Mouse (Mus musculus) limb, embryonic 15.5 days (tissue): ENCODE measurements around the gene Olfr695. TPM values are rescaled to one million over a fixed set of nuclear protein-coding genes. Genes with fewer than 3 reads are reported as not detected.

ENCODE experiments used
- ATAC-seq: fragments of 200-750 bp; cut with Nextera tagmentation; 2 replicates; pipeline ENCODE4 v1.8.0; 2017; ENCODE audit warnings: low read depth, moderate TSS enrichment; ENCODE audit not compliant: insufficient number of reproducible peaks, low FRiP score, low TSS enrichment
- H3K27ac ChIP-seq: fragments of 300-500 bp; sonication (generic); 2 replicates; pipeline ENCODE4 v1.5.1; 2015; ENCODE audit warnings: moderate library complexity, mild to moderate bottlenecking, inconsistent platforms
- H3K27me3 ChIP-seq: fragments of 300-500 bp; sonication (generic); 2 replicates; pipeline ENCODE4 v1.6.1; 2015; ENCODE audit warnings: inconsistent platforms
- H3K36me3 ChIP-seq: fragments of 300-500 bp; sonication (generic); 2 replicates; pipeline ENCODE4 v1.6.1; 2015; ENCODE audit warnings: inconsistent platforms
- H3K4me1 ChIP-seq: fragments of 300-500 bp; sonication (generic); 2 replicates; pipeline ENCODE4 v1.6.1; 2015; ENCODE audit warnings: inconsistent platforms
- H3K4me2 ChIP-seq: fragments of 300-500 bp; sonication (generic); 2 replicates; pipeline ENCODE4 v1.6.1; 2015; ENCODE audit warnings: mild to moderate bottlenecking, inconsistent platforms
- H3K4me3 ChIP-seq: fragments of 300-500 bp; sonication (generic); 2 replicates; pipeline ENCODE4 v1.5.1; 2015; ENCODE audit warnings: mild to moderate bottlenecking, inconsistent platforms
- H3K9ac ChIP-seq: fragments of 300-500 bp; sonication (generic); 2 replicates; pipeline ENCODE4 v1.6.1; 2015; ENCODE audit warnings: inconsistent platforms
- H3K9me3 ChIP-seq: fragments of 300-500 bp; sonication (generic); 2 replicates; pipeline ENCODE4 v1.6.1; 2016; ENCODE audit warnings: inconsistent platforms
- WGBS: fragments of 180-500 bp; shearing (Covaris S2); methylation state at CpG from one replicate; pipeline ENCODE4 v1.1.7; 2015; 5-methylcytosine and 5-hydroxymethylcytosine counted together
- polyA plus RNA-seq: library from polyadenylated mRNA; unstranded; fragments of >200 nt; fragmentation: Nextera tagmentation; extraction: Ambion mirVana; gene quantifications from 2 replicates; pipeline ENCODE4 v1.2.1, GENCODE M21; 2015

Gene Olfr695
- polyA plus RNA-seq, 1 experiment from 2014 or later, result not detected

DNA sequence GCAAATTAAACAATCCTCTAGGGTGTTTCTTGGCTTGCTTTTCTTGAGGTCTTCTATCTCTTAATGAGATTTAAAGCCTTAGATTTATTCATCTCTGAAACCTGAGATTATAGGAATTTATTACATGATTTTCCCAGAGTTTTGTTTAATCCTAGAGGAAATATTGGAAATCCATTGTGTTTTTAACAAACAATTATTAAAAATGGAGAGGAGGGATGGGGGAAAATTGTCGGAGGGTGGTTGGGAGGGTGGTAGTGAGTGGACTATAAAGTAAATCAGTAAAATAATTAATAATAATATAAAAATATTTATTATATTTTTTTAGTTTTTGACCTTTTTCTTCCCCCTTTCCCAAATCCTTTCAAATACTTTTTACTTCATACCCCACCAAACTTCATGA lies 24.5 kb downstream of the Olfr695 start, which contains the start of gene Olfr694:
Olfr694 (minus strand) TSS at position 101 of the 400 bp plus-strand sequence.
- no peaks in the 10 kb centered on the region for H3K27me3 ChIP-seq
- H3K27ac ChIP-seq, result no peak within 1 kb of the TSS
- no peak within 1 kb of the TSS for H3K4me2 ChIP-seq
- WGBS, result 97% methylated on average over 1 of the region's 1 CpGs
- H3K9me3 ChIP-seq, result no peaks in the 10 kb centered on the region
- no peak within 1 kb of the TSS for H3K9ac ChIP-seq
- H3K4me1 ChIP-seq, result no peaks in the 10 kb centered on the region
- no peak within 1 kb of the TSS for H3K4me3 ChIP-seq
- no peak for ATAC-seq
- H3K36me3 ChIP-seq, result no peaks in the 10 kb centered on the region

DNA sequence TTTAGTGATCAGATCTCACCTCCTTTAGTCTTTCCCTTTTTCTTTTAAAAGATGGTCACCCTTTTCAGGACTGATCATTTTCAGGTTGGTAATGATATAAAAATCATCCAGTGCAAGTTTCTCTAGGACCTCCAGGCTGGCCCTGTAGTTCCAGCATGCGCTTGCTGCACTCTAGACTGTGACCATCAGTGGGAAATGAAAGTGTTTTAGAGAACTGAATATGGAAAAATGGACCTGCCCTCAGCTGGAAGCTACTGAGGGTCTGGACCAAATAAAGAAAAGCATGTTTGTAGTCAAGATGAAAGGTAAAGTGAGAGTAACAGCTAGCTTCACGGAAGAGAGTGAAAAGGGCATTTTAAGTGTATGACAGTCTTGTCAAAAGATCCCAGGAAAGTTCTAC lies 30.8 kb downstream of the Olfr695 start:
- Histone ChIP-seq H3K27ac (no peak overlapping the region), H3K36me3 (no peaks in the 10 kb centered on the region), H3K9me3 (no peaks in the 10 kb centered on the region), H3K4me2 (no peak overlapping the region), H3K4me3 (no peak overlapping the region), H3K4me1 (no peaks in the 10 kb centered on the region), H3K9ac (no peak overlapping the region), H3K27me3 (no peaks in the 10 kb centered on the region)
- ATAC-seq, result no peak
- 83% methylated on average over 2 of the region's 2 CpGs for WGBS

DNA sequence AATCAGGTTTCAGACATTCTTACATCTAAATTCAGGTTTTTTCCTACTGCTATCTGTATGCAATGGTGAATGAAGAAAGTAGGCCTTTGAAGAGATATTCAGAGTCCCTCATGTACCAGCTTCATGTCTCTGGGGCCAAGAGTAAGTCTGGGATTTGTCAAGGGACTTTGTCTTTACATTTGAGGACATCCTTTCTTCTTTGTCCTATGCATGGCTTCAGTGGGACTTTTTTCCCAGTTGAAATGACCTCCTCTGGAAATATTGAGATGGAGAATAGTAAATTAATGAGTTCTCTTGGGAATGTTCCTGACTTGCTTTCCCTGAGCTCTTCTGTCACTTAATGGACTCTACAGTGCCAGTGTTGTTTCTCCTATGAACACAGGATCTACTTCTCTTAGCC lies 35.7 kb downstream of the Olfr695 start, which contains the start of gene Olfr693:
Olfr693 (minus strand) TSS at position 101 of the 400 bp plus-strand sequence.
- Histone ChIP-seq H3K4me1 (no peaks in the 10 kb centered on the region), H3K27ac (no peak within 1 kb of the TSS), H3K36me3 (no peaks in the 10 kb centered on the region), H3K9ac (no peak within 1 kb of the TSS), H3K9me3 (no peaks in the 10 kb centered on the region), H3K4me2 (no peak within 1 kb of the TSS), H3K27me3 (no peaks in the 10 kb centered on the region), H3K4me3 (no peak within 1 kb of the TSS)
- ATAC-seq, result no peak

Other genes with a start within 250 kb of the Olfr695 start
- not detected in 2 replicates for gene Olfr693, start 35.8 kb downstream of the Olfr695 start, polyA plus RNA-seq
- gene Olfr694, start 24.6 kb downstream of the Olfr695 start, polyA plus RNA-seq, result not detected in 2 replicates
- gene Olfr697, start 26.0 kb upstream of the Olfr695 start, polyA plus RNA-seq, result not detected in 2 replicates
- not detected in 2 replicates for gene Olfr698, start 39.0 kb upstream of the Olfr695 start, polyA plus RNA-seq
- not detected in 2 replicates for gene Olfr699, start 76.8 kb upstream of the Olfr695 start, polyA plus RNA-seq
- not detected in 2 replicates for gene Olfr700, start 92.4 kb upstream of the Olfr695 start, polyA plus RNA-seq
- not detected in 2 replicates for gene Olfr701, start 97.7 kb upstream of the Olfr695 start, polyA plus RNA-seq
- not detected in 2 replicates for gene Olfr702, start 117.5 kb upstream of the Olfr695 start, polyA plus RNA-seq
- gene Olfr703, start 127.0 kb upstream of the Olfr695 start, polyA plus RNA-seq, result not detected in 2 replicates
- gene Olfr704, start 146.8 kb upstream of the Olfr695 start, polyA plus RNA-seq, result not detected in 2 replicates
- gene Olfr705, start 160.5 kb upstream of the Olfr695 start, polyA plus RNA-seq, result not detected in 2 replicates
- not detected in 2 replicates for gene Olfr706, start 171.8 kb upstream of the Olfr695 start, polyA plus RNA-seq
- gene Olfr707, start 184.8 kb upstream of the Olfr695 start, polyA plus RNA-seq, result not detected in 2 replicates
- not detected in 2 replicates for gene Olfr1532-ps1, start 191.6 kb upstream of the Olfr695 start, polyA plus RNA-seq
- not detected in 2 replicates for gene Olfr709-ps1, start 215.8 kb upstream of the Olfr695 start, polyA plus RNA-seq
- not detected in 2 replicates for gene Olfr710, start 231.9 kb upstream of the Olfr695 start, polyA plus RNA-seq
- not detected in 2 replicates for gene Olfr6, start 247.5 kb upstream of the Olfr695 start, polyA plus RNA-seq